Mouse (Mus musculus) erythroid progenitor cell, adult 5-6 weeks (primary cell): Measurements from ENCODE around the gene St6galnac1. TPM values are rescaled to one million over a fixed set of nuclear protein-coding genes. Genes with fewer than 3 reads are reported as not detected.
A peak's percentile ranks its signal among the peaks of the same experiment; 100 is the strongest.
"Not testable (repeated sequence)": the region's sequence is repeated elsewhere in the genome, so short reads cannot be mapped to it uniquely, and the experiment has no call there.

ENCODE experiments used
- ATAC-seq: replicated peaks from 2 replicates; pipeline ENCODE4 v1.8.0; 2016; ENCODE audit warnings: moderate number of reproducible peaks, mild to moderate bottlenecking, moderate TSS enrichment, inconsistent platforms; ENCODE audit not compliant: poor library complexity, low FRiP score, severe bottlenecking
- total RNA-seq, 2 experiments: library from RNA; stranded (forward) in 1 of 2; stranded (reverse) in 1 of 2; fragments of 150-400 nt in 1 of 2; fragments of 186-747, 209-891 nt in 1 of 2; gene quantifications; 2 replicates each; pipeline versions ENCODE4 v1.2.3 to v1.2.4; 2015 to 2017; ENCODE audit warnings: low replicate concordance in 2 of 2

St6galnac1 gene
- total RNA-seq, 2 experiments from 2014 or later: not detected

DNA sequence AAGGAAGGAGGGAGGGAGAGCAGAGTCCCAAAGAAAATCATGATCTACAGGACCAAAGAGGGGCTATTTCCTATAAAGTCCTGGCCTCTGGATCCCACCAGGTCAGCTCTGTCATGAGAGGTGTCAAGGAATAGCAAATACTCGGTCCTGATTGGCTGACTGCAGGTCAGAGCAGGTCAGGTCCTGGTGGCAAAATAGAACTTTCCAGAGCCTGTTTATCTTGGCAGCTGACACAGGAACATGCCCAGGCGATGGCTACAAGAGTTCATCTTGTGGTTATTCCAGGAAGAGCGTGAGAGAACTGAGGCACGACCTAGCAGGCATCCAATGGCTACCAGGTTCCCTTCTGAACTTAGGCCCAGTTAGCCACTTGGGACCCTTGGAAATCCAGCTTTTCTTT, 42.8 kb downstream of the St6galnac1 start:
- no peak for ATAC-seq

DNA sequence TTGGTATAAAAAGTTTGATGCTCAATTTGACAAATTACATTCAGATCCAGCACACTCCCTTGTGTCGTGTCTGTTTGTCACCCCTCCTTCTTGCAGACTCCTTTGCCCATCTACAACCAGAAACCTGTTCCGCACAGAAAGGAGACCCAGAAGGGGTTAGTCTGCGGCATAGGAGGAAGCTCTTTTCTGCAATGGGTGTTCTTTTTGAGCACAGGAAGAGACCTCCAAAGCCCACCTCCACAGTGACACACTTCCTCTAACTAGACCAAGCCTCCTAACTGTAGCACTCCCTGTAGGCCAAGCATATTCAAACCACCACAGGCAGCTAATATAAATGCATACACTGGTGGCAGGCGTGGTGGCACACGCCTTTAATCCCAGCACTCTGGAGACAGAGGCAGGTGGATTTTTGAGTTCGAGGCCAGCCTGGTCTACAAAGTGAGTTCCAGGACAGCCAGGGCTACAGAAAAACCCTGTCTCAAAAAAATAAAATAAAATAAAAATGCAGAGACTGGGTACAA, 44.2 kb downstream of the St6galnac1 start:
- ATAC-seq: not testable (repeated sequence)

DNA sequence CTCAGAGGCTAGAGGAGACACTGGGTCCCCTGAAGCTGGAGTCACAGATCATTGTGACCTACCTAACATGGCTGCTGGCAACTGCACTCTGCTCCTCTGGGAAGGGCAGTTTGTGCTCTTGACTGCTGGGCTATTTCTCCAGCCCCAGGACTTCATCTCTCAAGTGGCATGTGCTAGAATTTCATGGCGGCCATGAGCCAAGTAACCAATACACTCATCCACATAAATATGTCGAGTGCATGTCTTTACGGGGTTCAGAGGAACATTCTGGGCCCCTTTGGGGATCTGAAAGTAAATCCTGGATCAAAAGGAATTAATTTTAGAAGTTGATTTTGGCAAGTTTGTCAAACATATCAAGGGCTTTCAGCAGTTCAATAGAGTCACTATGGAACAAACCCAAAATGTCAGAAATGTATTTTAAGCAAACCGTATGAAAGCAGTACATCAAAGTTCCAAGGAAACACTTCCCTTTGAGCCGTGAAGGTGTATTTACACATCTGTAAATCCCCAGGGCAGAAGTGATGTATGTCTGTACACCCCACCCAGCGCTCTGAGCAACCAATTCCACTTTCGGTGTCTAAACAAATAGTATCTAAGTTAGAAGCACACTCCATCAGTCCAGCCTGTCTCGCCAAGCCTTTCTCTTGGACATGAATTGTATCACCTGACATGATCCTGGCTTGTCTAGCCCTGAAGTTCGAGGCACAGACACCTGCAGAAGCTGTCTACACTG, 45.9 kb downstream of the St6galnac1 start:
- no peak for ATAC-seq

DNA sequence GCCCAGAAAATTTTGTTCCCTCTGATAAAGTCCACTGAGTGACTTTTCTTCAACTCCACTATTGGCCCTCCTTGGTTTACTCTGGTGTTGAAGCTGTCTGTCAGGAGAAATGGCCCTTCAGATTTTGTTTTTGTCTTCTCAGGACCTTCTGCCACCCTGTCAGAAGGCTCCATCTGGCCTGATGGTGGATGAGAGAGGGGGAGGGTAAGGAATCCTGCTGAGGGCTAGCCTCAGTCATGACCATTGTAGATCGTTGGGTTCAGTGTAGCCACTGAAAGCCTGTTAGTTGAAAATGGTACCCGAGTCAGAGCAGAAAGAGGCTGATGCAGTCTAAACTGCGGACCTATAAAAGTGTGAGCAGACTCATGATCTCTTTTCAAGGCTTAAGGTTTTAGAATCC, 49.2 kb downstream of the St6galnac1 start:
- no peak for ATAC-seq

DNA sequence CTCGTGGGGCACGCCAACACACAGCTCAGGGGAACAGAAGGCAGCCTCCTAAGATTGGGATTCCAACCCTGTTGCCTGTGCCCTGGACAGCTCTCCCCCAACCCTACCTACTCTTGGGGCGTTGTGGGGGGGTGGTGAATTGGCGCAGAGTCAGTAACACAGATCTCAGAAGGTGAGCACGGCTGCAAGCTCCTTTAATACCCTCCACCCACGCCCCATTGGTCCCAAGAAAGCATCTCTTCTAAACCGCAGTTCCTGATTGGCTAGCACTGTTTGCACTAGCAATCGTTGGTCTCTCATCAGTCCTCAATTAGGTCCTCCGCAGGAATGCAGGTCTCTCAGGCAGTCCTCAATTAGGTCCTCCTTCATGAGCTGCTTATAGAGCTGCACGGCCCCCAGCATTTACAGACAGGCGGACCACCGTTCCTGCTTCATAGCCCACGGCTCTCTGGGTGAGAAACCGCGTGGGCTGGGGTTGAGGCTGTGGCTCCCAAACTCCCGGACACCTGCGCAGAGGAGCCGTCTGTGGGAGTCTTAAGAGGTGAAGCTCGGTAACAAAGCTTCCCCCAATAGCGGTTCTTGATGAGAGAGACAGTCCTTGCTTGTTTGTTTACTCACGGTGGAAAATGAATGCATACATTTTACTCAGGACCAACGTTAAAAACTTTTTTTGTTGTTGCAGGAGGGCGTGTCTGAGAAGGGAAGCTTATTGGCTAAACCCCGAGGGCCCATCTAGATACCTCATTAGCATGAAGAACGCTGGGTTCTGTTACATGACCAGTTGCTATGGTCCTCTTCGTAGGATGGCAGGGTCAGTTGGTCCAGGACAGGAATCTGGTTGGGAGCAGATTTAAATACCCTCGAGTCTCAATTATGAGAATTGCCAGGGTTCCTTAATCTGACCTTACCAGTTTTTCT, 50.0 kb downstream of the St6galnac1 start:
- ATAC-seq: no peak

DNA sequence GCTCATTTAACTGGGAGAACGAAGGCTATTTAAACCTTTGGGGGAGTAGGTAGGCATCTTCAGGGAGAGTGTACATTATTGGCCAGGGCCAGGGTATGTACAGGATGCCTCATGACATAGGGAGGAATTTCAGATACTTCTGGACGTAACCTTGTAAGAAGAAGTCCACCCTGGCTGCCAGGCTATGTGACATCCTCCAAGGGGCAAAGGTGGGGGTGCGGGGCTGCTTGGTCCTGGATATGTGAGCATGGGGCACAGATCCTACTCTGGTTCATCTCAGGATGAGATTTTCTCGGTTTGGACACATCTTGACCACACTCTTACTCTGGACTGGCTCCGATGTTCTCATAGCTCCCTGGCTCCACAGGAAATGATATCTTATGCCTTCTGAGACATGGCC, 52.2 kb downstream of the St6galnac1 start:
- ATAC-seq: 0 out of 2 replicates have a peak, but pooled peaks have one; percentile 14

DNA sequence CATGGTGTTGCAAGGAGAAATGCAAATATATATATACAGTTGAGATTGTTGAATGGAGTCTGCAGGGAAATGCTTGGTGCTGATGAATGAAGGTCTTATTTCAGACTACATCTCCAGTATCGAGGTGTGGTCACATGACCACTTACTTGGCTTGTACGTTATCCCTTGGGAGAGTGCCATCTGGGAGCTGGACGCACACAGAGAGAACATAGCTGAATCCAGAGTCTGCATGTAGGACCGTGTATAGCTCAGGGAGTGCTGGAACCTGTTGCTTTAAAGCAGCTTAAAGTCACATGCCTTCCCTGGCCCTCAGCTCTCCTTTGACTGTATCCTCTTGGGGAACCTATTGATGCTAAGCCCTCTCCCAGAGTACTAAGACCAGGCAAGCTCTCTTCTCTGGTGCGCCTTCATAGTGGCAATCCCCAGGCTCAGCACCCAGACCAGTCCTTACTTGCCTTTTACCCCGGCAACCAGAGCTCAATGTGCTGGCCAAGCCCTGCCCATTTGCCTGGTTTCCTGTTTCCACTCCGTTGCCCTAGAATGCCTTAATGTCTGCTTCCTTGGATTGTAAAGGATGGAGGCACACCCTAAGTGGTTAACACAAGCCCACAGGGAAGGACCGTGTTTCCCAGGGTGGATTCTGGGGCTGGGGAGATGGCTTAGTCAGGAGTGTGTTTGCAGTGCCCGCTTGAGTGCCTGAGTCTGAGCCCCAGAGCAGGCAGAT, 53.6 kb downstream of the St6galnac1 start:
- no peak for ATAC-seq

DNA sequence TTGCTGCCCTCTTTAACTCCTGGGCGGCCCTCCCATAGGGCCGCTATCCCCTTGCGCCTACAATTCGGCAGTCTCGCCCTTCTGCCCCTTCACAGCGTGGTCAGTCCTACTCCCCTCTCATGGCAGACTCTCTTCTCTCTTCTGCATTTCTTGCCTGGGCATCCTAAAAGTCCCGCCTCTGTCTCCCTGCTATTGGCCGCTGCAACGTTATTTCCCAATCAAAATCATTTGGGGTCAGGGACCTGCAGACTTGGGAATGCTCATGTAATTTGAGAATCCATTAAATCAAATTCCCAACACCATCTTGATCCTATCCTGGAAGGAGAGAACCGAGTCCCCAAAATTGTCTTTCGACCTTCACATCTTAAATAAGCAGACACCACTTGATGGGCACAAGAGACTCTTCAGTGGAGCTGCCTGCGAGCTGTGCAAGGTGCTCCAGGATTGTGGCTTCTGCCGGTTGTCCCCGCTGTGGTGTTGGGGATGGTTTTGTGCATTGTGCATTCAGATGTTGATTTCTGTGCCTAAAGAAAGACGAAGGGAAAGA, 54.9 kb downstream of the St6galnac1 start:
- no peak for ATAC-seq

Other genes starting within 250 kb of the St6galnac1 start
- 34.0 and 39.3 TPM in 2 replicates for gene Sphk1, start 244.6 kb downstream of the St6galnac1 start, total RNA-seq (2015; ENCODE audit: low replicate concordance)
- 65.2 and 96.7 TPM in 2 replicates for gene Sphk1, start 244.6 kb downstream of the St6galnac1 start, total RNA-seq (2017; ENCODE audit: low replicate concordance)
- 95.5 and 136 TPM in 2 replicates for gene Ube2o, start 194.1 kb downstream of the St6galnac1 start, total RNA-seq (2015; ENCODE audit: low replicate concordance)
- gene Ube2o, start 194.1 kb downstream of the St6galnac1 start, total RNA-seq (2017; ENCODE audit: low replicate concordance): 126 and 150 TPM in 2 replicates
- gene Aanat, start 189.1 kb downstream of the St6galnac1 start, total RNA-seq (2015; ENCODE audit: low replicate concordance): not detected in 2 replicates
- gene Aanat, start 189.1 kb downstream of the St6galnac1 start, total RNA-seq (2017; ENCODE audit: low replicate concordance): not detected in 2 replicates
- gene Rhbdf2, start 148.5 kb downstream of the St6galnac1 start, total RNA-seq (2015; ENCODE audit: low replicate concordance): 6.3 and 12.6 TPM in 2 replicates
- gene Rhbdf2, start 148.5 kb downstream of the St6galnac1 start, total RNA-seq (2017; ENCODE audit: low replicate concordance): 5.9 and 11.5 TPM in 2 replicates
- gene Prcd, start 122.0 kb downstream of the St6galnac1 start, total RNA-seq (2015; ENCODE audit: low replicate concordance): not detected in 2 replicates
- not detected in 2 replicates for gene Prcd, start 122.0 kb downstream of the St6galnac1 start, total RNA-seq (2017; ENCODE audit: low replicate concordance)
- gene Cygb, start 121.2 kb downstream of the St6galnac1 start, total RNA-seq (2015; ENCODE audit: low replicate concordance): not detected in 2 replicates
- gene Cygb, start 121.2 kb downstream of the St6galnac1 start, total RNA-seq (2017; ENCODE audit: low replicate concordance): not detected in 2 replicates
- gene Mxra7, start 52.5 kb upstream of the St6galnac1 start, total RNA-seq (2015; ENCODE audit: low replicate concordance): not detected in 2 replicates
- gene Mxra7, start 52.5 kb upstream of the St6galnac1 start, total RNA-seq (2017; ENCODE audit: low replicate concordance): 0.13 TPM in 1 of 2 replicates, not detected in the other
- gene Mettl23, start 67.8 kb upstream of the St6galnac1 start, total RNA-seq (2015; ENCODE audit: low replicate concordance): 27.4 and 60.4 TPM in 2 replicates
- gene Mettl23, start 67.8 kb upstream of the St6galnac1 start, total RNA-seq (2017; ENCODE audit: low replicate concordance): 17.8 and 18.4 TPM in 2 replicates
- 5.4 and 18.0 TPM in 2 replicates for gene Jmjd6, start 67.9 kb upstream of the St6galnac1 start, total RNA-seq (2015; ENCODE audit: low replicate concordance)
- gene Jmjd6, start 67.9 kb upstream of the St6galnac1 start, total RNA-seq (2017; ENCODE audit: low replicate concordance): 5.1 and 10.8 TPM in 2 replicates
- 6.8 and 34.8 TPM in 2 replicates for gene Mfsd11, start 76.9 kb upstream of the St6galnac1 start, total RNA-seq (2015; ENCODE audit: low replicate concordance)
- 7.6 and 15.8 TPM in 2 replicates for gene Mfsd11, start 76.9 kb upstream of the St6galnac1 start, total RNA-seq (2017; ENCODE audit: low replicate concordance)
- gene Srsf2, start 77.6 kb upstream of the St6galnac1 start, total RNA-seq (2015; ENCODE audit: low replicate concordance): 911 and 1,279 TPM in 2 replicates
- 284 and 388 TPM in 2 replicates for gene Srsf2, start 77.6 kb upstream of the St6galnac1 start, total RNA-seq (2017; ENCODE audit: low replicate concordance)
- not detected in 2 replicates for gene Mgat5b, start 143.4 kb upstream of the St6galnac1 start, total RNA-seq (2015; ENCODE audit: low replicate concordance)
- gene Mgat5b, start 143.4 kb upstream of the St6galnac1 start, total RNA-seq (2017; ENCODE audit: low replicate concordance): not detected in 2 replicates